Mouse (Mus musculus) adrenal gland, postnatal 14 days (tissue): ENCODE measurements at regions not wholly inside any gene's neighbourhood (a gene's known extent, or its start where the extent isn't known, plus 50 kb on each side); places are given as distances from the start of the nearest gene placed in this dataset.

Source experiments
- DNase-seq: peaks from one replicate; pipeline ENCODE4 v3.0.0; 2021; ENCODE audit warnings: mixed read lengths

DNA sequence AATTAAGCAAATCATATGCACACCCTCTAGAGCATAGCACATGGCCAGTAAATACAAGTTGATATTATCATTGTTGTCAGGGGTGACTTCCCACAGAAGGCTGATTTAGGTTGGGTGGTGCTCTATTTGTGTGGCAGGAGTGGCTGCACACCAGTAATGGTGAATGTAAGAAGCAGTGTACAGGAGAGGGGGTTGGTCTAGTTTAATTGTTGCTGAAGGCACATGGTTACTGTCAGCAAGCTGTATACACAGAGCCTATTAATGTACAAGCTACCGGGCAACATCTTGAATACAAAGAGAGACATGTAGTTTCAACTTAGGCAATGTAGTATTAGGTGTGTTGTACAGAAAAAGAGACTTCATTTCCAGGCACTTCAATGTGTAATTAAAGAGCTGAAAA, 280.6 kb upstream of the Pkn2 start:
- no peak for DNase-seq

DNA sequence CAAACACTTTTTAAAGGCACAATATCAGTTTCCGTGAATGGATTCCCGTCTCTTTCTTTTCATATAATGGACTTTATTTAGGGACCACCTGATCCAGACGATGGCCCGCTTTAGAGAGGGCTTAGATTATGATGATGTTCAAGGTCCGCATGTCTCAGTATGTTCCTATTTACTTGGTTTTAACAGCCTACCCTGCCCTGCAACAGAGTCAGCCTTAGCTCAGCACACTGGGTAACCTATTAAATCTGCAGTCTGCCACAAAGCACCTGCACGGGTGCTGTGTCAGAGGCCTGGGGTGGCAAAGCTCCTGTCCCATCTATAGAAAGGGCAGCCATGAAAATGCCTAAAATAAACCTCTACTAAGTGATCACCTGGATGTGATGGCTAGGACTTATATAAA, 280.2 kb upstream of the Pkn2 start:
- no peak for DNase-seq

DNA sequence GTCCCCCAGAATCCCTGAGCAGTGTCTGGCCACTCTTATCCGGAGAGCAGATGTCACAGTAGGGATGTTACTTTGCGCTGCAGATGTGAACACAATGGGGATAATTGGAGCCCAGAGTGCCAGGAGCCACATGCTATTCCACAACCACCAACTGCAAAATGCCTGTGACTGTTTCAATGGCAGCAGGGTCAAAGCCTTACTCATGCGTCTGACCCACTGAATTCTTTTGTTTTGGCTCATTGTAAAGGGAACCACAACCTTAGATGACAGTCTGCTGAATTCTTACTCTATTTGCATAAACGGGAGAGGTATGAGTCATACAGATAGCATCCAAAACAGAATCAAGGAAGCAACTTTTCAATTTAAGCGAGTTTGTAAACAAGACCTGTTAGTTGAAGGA, 276.8 kb upstream of the Pkn2 start:
- DNase-seq = no peak

DNA sequence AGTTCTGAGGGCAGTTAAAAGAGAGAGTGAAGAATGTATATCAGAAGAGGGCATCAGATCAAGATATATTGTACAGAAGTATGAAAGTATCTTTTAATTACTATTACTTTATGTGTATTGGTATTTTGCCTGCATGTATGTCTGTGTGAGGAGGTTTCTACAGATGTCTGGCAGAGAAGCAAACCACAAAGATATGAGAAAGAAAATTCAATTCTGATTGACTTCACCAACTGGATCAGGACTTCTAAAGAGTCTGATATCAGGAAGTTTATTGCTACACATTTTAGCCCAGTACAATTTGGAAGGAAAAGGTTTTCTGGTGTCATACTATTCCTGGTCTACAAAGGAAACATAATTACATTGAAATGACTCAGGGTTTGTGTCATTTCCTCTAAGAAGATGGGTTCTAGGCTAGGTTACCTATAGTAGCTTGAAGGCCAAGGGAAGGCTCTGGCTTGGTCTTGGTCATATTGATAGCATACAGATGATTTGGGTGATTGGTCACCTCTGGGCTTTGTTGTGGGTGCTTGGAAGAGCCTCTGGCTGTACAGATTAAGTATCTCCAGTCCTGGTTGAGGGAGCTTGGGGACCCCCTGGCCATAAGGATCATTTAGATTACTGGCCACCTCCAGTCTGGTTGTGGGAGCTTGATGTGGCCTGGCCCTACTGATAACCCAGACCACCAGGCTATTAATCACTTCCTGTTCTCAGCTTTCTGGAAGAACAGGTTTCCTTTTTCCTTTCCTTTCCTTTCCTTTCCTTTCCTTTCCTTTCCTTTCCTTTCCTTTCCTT, 275.1 kb upstream of the Pkn2 start:
- DNase-seq = no peak

DNA sequence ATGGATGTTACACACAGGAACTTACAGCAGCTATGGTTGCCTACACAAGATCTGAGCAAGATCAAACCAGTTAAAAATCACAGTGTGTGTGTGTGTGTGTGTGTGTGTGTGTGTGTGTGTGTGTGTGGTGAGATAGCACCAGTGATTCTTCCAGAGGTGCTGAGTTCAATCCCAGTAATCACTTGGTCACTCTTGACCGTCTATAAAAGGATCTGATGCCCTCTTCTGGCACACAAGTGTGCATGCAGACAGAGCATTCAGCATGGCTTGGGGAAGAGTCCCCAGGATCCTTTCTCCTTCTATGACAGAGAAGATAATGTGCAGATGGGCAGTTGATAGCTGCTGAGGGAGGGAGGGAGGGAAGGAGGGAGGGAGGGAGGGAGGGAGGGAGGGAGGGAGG, 274.4 kb upstream of the Pkn2 start:
- no peak for DNase-seq

DNA sequence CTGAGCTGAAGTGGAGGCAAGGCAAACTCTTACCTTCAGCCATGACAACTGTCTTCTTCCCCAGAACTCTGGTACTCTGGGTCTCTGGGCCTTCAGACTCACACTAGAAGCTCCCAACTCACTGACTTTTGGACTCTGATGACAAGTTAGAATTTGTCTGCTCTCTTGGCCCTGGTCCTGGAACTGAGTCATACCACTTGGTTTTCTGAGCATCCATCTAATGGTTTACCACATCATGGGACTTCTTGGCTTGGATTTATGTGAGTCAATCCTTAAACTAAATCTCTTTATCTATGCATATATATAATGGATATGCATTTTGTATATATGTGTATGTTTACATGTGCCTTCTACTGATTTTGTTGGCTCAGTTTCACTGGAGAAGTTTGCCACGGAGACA, 273.8 kb upstream of the Pkn2 start:
- DNase-seq = peak; percentile 31

DNA sequence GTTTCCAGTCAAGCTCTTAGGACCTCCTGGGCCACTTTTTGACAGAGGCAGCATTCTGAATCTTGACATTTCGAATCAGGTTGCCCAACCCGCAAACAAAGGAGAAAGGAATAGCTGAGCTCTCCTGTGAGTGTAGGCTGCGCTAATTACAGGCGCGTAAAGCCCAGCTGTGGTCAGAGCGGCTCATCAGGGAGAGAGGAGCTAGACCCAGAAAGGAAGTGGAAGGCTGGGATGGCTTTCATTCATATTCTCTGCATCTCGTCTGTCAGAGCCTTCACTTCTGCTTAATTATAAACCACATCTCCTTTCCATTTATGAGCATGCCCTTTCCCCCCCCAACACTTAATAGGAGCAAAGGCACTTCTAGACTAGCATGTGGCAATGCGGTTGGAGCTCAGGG, 265.7 kb upstream of the Pkn2 start:
- DNase-seq = no peak

DNA sequence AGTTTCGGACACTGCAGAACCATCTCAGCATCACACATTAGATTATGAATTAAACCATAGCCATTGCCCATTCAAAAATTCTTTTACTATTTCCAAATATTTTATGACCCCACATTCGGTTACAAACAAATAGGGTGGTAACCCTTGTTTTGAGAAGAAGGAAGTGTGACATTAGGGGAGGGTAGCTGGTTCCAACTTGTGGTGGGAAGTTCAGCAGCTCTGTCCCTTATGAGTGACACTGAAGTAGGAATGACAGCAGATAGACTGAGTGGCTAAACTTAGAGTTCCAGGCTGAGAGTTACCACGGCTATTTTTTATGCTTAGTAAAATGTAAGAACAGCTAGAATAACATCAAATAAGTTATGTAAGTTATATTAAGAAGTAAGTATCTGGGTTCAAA, 257.1 kb upstream of the Pkn2 start:
- no peak for DNase-seq

DNA sequence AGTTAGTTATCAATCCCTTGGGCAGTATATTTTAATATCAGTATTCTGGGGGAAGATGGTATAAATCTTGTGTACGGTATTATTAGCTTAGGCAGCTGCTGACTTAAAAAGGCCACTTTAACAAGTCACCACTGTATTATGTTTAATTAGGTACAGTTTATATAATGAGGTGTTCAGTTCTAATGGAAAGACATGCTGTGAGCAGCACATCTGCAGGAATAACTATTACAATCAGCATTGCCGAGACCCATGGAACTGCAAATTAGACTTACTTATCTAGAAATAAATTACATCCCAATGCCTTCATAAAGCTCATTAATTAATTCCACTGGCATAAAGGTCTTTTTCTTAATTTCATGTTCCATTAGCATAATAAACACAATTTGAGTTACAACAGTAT, 252.7 kb upstream of the Pkn2 start:
- no peak for DNase-seq

DNA sequence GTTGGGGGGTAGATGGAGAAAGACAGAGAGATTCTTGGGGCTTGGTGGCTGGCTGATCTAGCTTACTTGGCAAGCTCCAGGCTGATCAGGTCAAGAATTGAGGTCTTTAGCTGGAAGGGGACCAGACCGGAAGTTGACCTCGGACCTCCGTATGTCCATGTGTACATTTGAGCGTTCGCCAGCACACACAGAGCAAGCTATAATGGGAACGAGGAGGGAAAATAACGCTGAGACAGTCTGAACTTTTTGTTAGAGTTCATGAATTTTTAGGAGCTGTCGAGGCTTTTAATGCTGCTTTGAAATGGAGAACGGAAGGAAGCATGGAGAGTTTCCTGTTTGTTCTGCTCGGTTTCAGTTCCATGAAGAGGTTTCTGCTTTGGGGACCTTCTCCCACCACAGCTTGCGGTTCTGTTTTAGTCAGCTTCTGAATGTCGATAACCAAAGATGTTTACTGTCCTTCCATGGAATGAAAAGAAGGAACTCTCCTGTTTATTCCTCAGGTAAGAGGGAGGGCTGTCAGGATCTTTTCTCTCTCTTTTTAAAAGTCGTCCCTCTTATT, 226.0 kb upstream of the Pkn2 start:
- DNase-seq = no peak

DNA sequence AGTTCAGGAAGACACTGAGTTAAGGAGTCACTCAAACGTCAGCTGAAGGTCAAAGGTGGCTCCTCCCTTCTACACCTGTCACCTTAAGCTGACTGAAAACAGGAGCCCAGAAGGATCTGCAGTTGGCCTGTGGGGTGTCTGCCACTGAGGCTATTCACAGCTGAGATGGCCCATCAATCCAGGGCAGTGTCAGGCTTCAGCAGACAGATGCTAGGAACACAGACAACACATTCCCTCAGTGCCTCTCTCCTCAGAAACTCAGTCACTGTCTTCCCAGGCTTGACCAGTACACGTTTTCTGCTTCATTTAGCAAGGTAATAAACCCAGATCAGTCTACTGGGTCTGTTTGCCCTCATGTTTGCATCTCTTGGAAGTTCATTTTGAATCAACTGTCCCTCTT, 222.9 kb upstream of the Pkn2 start:
- no peak for DNase-seq

DNA sequence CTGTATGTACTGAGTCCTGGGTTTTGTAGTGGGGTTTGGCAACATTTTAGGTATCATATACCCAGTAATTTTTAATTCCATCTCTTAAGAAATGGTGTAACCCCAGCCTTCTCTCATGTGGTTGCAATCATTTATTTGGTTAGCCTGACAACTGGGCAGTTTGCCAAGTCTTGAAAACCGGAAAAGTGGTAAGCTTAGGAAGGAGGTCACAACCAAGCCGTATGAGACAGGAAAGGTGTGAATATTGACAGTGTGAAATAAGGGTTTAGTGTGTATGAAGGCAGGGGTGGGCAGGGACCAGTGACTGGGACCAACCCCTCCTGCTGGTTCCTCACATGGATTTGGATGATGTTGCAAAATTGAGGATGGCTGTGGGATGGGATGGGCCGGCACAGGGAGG, 221.5 kb upstream of the Pkn2 start:
- peak; percentile 33 for DNase-seq

DNA sequence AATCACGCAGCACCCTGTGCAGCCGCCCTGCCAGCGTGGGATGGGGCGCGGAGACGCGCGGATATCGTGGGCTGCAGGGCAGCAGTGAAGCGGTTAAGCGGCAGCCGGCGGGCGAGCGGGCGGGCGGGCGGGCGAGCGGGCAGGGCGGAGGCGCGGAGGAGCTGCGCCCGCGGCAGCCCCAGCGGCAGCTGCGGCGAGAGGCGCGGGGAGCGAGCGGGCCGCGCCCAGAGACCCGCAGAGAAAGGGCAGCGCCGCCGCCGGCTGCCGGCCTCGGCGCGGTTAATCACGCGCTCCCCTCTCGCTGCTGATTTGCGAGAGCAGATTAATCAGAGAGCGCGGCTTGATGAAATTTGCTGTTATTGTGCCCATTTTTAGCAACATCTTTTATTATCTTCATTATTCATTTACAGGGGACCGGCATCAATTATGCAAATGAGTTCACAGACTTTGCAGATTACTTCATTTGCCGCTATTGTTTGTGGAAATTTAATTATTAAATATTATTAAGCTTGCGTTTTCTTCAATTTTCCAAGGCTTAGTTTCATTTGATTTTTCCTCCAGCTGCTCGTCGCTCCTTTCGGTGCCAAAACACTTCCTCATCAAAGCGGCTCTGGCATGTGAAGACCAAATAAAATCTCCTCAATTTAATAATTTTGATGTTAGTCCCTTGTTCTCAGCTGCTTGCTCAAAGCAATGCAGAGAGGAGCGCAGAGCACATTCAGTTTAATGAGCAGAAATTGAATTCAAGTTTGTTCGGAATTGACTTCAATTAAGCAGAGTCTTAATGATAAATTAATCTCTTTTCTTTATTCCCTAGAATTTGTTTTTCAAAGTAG, 219.2 kb upstream of the Pkn2 start:
- peak; percentile 20 for DNase-seq

DNA sequence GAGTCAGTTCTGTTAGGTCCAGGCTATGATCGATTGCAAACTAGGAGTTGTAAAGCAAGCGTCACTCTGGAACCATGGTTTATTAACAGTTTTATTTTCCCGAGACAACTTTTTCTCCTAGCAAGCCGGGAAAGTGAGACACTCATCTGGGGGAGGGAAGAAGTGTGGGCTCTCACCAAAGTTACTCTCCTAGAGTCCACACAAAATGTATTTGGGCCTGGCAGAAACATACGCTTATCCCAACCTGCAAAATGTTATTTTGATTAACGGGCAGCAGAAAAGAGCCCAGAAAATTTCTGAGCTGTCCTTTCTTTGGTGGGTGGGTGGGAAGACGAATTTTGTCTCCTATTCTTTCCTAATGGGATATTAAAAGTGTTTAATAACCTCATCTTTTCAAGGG, 218.4 kb upstream of the Pkn2 start:
- DNase-seq = no peak

DNA sequence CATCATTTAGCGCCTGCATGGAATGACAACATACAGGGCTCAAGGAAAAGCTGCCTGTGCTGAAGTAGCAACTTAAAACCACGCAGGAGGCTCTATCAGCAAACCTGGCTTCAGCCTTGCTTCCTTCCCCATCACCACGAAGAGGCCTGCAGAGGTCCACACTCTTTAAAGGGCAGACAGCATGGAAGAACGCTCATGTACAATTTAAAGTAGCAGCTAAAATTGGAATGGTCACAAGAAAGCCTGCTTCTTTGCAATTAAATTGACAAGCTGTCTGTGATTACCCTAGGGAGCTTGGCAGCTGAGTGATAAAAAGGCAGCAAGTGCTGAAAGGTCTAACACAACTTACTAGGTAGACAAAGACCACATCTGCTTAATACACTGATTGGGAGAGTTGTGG, 210.4 kb upstream of the Pkn2 start:
- DNase-seq = no peak

DNA sequence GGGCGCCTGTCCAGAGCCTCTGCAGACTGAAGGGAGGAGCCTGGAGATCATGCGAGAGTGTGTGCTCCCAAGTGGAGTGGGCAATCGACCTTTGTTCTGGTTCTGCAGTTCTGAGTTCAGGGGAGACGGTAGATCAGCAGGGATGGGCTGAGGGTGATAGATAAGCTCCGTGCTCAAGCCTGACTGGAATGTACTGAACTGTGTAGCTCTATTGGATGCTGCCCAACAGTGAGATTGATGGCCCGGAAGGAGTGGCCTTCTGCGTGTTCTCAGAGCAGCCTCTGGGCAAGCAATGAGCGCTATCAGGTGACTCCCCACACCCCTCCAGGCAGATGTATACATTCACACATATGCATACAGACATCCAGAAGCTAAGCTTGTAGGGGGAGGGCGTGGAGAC, 209.1 kb upstream of the Pkn2 start:
- DNase-seq = peak; percentile 48

DNA sequence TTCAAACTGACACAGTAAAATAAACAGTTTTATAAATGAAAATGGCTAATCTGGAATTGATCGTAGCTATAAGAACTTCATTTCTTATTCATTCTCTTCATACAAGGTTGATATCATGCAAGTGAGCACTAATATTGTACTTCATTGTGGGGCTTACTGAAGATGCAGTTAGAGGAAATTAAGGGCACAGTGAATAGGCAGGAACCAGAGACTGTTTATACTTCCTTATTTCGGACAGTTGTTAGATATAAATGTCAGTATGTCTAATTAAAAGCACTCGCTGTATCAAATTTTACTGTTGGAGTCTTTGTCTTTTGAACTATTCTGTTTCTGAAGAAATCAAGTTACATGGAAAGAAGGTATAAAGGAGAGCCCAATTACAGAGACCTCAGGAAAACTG, 208.5 kb upstream of the Pkn2 start:
- no peak for DNase-seq

DNA sequence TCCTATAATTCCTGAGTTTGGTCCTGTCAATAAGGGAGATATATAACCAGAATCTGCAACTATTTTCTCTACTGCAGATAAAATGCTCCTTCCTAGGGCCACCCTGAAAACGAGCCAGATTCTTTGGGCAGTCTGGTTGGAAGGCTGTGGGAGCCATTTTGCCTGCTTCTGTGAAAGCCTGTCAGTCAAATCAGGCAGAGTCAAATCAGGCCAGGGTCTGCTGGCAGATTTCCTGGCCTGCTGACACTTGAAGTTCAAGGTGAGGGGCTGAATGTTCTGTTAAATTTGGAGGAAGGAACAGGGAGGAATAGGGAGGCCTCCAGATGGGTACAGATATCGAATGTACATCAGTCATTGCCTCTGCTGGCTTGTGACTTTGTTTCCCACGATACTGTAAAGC, 206.0 kb upstream of the Pkn2 start:
- DNase-seq = peak; percentile 21

DNA sequence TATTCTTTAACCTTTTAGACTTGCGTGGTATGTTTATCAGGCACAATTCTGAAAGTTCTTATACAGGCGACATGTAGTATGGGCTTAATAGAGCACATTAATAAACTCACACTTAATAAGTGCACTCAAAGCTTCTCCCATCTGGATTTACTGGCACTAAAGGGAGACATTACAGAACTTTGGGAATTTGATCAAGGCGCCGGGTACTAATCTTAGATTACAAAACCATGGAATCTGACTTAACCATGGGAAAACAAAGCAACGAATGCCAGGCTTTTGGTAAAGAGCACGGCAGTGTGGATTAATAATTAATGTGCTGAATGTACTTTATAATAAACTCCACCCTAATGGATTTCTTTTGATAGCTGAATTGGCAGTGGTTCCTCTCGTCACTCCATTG, 196.5 kb upstream of the Pkn2 start:
- no peak for DNase-seq

DNA sequence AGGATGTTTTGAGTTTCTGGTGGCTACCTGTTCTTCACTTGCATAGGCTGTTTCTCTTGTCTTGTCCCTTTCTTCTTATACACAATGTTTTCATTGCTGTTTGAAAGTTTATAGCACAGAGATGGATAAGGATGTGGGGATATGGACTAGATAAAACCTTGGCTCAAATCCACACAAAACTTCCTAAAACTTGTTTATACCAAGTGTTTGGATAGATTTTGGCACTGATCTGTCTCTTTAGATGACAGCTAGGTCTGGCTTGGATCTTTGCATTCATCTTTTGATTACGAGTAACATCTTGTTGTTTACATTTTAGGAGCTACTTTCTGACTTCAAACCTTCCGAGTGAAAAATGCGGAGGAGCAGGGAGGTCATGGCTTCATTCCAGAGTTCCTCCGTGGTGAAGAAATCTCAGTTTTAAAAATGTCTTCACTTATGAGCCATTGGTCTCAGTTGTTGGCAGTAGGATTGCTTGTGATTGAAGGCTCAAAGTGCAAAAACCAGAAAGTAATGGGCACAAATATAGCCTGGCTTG, 190.1 kb upstream of the Pkn2 start:
- DNase-seq = peak; percentile 5

DNA sequence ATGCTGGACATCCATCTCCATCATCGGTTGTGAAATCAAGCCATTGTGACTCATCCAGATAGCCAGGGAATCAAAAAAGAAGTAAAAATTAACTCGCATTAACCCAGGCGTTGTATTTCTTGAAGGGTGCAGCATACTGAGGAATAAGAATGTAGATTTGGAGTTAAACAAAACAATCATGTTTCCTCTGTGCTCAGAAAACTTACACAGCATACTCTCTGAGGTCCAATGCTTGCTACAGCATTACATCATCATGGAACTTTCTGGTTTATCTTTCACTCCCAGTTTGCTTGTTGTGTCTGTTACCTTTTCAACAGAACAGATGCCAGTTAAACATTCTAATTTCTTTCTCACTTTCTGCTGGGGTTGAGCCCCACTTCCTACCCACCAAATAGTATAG, 173.1 kb upstream of the Pkn2 start:
- DNase-seq = no peak

DNA sequence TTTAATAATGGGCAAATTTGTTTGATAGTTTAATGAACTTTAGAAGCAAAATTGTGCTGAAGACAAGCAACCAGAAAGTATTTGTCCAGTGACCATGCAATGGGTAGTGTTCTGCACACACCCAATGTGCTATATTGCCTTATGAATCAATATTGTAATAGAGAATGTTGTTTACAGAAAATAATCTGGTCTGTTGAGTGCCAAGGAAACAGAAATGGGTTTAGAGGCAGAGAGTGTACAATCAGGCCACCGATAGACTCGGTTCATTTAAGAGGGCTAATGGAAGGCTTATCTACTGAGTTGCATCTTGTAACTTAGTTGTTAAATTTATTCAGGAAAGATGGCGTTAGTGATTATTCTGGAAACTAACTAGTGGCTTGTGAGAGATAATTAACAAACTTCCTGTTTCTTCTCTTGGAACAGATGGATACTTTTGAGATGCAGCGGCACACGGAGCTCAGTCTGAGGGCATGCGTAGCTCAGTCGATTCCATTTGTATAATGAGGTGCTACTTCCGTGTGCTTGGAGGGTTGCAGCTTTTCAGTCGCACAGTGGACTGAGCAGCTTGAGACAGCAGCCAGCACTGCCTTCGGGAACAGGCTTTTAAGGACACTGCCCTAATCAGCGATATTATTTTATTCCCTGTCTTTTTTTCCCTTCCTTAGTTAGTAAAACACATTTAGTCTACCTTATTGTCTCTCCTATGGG, 171.6 kb upstream of the Pkn2 start:
- no peak for DNase-seq

DNA sequence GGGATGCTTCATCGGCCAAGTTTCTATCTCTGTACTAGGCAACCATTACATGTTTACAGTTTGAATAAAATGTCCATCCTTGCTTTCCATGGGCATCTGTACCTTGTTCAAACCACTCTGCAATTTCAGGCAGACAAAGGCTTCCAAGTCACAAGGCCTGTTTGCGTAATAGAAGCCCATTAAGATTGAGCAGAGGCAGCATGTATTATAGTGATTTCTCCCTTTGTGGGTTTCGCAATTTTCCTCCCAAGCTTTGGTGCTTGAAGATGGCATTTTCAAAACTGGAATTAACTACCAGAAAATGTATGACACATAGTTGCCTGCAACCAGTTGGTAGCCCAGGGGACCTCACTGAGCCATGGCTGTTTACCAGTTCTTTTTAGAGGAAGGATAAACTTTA, 158.9 kb upstream of the Pkn2 start:
- DNase-seq = no peak
